Mouse (Mus musculus) T-cell, adult 2 months (primary cell): ENCODE data around the gene Sectm1b.

Source experiments
- DNase-seq: peaks from one replicate; pipeline ENCODE4 v3.0.0; 2022; ENCODE audit warnings: low spot score

The Sectm1b gene

DNA sequence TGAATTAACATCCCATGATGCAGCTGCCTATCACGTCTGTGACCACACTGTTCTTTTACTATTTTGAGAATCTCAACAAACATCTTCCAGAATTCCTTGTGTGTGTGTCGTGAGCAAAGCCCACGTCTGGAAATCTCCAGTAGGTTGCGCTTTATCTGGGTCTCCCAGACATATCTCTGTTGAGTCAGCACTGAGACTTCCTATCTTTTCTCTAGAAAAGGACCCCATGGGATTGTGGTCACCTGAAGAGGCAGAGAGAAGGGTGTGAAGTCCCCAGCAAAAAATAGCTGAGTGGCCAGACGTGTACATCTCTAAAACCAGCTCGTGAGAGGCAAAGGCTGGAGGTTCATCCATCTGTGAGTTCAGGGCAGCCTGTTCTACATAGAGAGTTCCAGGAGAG, 39.2 kb downstream of the Sectm1b start:
- DNase-seq, result no peak

DNA sequence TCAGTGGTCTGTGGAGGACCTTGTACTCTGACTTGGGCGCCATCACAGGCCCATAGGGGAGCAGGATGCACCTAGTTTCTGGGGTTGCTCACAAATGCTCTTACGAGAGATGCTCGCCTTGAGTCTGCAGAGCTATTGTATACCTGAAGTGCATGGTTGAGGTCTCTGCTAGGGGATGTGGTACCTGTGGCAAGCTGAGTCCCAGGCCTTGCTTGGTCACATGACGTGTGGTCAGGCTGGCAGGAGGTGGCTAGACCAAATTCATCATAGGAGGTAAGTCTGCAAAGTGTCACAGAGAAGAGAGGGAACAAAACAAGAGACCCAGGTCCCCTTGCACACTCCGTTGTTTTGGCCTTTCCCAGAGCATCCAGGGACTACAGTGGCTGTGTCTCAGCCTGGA, 43.9 kb downstream of the Sectm1b start:
- peak; percentile 60 for DNase-seq

DNA sequence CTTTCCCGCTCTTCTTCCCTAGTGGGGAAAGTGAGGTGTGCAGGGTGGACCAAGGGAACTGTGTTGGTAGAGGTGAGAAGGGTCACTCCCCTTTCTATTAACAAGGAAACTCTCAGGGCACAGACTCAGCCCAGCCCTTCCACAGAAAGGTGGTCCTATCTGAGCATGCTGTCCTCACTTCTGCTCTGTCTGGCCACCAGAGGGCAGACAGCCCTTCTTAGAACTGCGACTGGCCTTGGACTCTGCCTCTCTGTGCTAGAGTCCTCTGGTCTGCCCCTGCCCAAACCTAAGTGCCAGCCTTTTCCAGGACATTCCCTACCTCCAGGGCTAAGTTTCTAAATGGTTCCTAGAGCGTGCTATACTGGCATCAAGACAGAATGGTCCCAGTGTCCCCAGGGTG, 45.7 kb downstream of the Sectm1b start:
- DNase-seq, result peak; percentile 66

DNA sequence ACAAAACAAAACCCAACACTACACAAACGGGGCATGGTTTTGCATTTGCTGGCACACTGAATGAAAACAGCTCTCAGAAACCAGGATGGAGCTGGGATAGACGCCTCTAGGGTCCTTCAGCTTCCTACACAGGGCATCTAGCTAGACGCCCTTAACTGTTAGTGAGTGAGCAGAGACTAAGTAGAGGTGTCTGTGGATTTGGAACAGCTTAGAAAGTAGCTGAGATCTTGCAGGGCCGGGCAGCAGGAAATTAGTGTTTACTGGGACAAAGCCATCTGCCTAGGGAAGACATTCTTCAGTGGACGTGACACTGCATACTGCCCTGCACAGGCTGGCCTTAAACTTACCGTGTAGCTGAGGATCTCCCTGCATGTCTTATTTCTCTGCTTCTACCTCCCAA, 47.9 kb downstream of the Sectm1b start:
- no peak for DNase-seq

DNA sequence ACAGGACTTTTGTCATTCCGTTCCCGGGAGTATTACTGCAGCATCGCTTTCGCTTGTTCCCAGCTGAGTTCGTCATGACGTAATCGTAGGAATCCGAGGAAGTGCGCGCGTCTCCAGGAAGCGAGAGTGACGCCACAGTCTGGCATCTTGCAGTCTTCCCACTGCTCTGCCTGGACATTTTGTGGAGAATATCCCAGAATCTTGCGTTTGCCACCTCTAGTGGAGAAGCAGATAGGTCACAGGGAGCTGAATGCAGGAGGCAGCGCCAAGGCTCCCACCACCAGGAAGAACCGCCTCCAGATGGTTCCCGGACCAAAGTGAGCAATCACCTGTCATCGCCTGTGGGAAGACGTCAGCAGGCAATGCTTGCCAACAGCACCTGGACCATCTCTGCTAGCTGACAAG, 48.5 kb downstream of the Sectm1b start:
- DNase-seq, result no peak

DNA sequence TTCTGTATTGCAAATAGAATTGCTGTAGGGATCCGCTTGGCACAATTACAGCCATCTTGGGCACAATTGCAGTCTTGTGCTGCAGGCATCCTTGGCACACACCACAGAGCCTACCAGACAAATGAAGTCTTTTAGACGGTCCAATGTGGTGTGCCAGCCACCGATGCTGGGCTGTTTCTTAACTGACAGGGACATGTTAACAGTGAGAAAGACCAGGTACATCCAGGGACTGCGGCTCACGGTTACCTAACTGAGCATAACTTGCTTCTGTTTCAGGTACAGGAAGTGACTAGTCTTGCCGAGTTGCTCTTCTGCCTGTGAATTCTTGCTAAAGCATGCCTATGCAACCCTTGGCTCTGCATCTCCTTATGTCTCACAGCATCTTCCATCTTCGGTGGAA, 49.7 kb downstream of the Sectm1b start:
- no peak for DNase-seq

DNA sequence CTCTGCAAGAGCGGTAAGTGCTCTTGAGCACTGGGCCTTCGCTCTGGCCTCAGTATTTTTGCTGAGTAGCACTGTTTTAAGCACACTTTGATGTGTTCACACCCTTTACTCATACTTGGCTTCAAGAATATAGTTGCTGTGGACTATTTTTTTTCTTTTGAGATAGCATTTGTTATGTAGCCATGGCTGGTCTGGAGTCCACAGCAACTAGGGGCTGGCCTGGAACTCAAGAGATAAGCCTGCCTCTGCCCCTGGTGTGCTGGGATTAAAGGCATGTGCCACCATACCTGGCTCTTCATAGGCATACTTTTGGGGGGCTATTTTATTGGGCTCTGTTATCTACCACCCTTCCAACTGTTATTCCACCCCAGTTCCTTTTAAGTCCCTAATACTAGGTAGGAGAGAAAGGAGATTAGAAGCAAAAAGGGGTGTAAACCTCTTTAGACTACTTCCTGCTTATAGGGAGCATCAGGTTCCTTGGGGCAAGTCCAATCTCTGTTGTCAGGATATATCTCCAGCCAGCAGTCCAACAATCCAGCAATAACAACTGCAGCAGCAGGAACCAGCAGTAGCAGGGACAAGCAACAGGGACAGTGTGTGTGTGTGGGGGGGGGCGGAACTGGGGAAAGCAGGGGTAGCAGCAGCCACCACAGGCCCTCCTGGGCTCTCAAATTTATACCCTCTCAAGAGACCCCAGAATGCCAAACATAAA, 53.2 kb downstream of the Sectm1b start:
- DNase-seq, result no peak

DNA sequence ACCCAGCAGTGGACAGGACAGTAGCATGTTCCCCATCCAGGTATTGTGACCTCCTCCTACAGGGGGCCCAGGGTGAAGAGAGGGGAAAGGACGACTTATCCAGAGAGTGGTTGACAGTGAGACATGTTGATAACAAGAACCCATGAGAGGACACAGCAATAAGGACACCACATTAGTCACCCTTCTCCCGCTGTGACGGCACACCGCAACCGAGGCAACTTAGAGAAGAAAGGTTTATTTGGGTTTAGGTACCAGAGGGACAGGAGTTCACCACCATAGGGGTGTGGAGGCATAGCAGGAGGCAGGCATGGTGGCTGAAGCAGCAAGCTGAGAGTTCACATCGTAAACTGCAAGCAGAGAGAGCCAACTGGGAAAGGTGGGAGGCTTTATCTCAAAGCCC, 57.2 kb downstream of the Sectm1b start:
- no peak for DNase-seq

DNA sequence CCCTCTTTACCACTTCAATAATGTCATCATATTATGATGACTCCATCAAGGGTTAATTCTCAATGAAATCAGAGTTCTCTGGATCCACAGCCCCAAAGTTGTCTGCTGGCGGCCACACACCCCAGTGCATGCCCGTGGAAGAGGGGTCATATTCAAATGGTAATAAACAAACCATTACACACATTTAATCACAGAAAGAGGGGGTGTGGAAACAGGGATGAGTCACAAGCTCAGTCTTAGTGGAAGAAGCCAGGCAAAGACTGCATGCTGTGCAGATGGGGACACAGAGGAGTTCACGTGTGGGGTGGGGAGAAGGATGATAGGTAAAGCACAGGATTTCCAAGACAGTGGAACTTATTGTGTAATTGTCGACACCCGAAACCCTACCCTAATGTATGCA, 59.1 kb downstream of the Sectm1b start:
- no peak for DNase-seq
